Mouse (Mus musculus): ENCODE data around the gene Tex44.

DNA sequence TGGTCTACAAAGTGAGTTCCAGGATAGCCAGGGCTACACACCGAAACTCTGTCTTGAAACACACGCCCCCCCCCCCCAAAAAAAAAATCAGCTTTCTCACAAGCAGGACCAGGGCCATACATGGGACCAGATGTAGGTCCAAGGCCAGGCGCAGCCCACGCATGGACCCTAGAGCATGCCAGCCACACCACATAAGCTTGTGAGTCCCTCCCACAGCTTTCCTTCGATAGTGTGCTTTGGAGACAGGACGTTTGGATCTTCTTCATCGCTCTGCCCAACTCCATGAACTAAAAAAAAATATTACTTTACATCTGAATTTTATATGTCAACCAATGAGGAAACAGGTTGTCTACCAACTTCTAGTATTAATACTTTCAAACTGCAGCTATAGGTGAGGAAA lies 7.2 kb downstream of the Tex44 start:
- TF ChIP-seq POLR2A (IDR thresholded peaks at IDR 0.05; ENCODE audit: low read depth, low read length) (no peak), CTCF (IDR thresholded peaks at IDR 0.05; ENCODE audit: extremely low read depth, insufficient read depth, insufficient read length, insufficient replicate concordance) (no peak)
